Mouse (Mus musculus) liver, adult 2 months (tissue): ENCODE measurements around the gene Phf11a.
"Not testable (repeated sequence)": the region's sequence is repeated elsewhere in the genome, so short reads cannot be mapped to it uniquely, and the experiment has no call there.

ENCODE experiments used
- CTCF ChIP-seq: fragments of 200-500 bp; IDR thresholded peaks from 2 replicates; pipeline ENCODE4 v1.5.1; 2011; ENCODE audit warnings: low read depth, low read length, control low read depth
- POLR2A ChIP-seq: fragments of 200-500 bp; IDR thresholded peaks from 2 replicates; pipeline ENCODE4 v1.6.1; 2011; ENCODE audit warnings: low read length, control low read depth; ENCODE audit not compliant: insufficient read depth; ENCODE audit errors: extremely low read depth

- not testable (repeated sequence) for TF ChIP-seq POLR2A, CTCF
Measured at GRCm38 (mm10) chr14:59341189-59341588, 43.9 kb upstream of the Phf11a start, which contains the start of gene Phf11b.
